Mouse (Mus musculus): ENCODE results near the gene Crim1.

DNA sequence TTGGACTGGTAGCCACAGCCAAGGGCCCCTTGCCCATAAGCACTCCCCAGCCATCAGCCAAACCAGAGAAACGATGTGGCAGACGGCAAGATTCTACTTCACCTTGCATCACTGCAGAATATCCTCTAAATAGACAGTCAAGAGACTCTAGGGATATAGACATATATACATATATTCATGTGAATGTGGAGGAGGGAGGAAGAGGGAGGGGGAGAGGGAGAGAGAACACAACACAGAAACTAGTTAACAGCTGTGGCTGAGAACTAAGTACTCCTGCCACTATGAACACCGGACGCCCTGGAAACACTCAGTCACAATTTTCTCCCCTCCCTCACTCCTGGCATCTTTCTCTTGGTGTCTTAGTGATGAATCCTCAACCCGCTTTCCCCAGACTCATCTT lies 189.5 kb downstream of the Crim1 start:
- TF ChIP-seq CTCF (IDR thresholded peaks at IDR 0.05; ENCODE audit: control insufficient read depth, insufficient read depth, insufficient read length), result no peak
- no peak for TF ChIP-seq CEBPB (IDR thresholded peaks at IDR 0.05; ENCODE audit: low read depth)

Measured in C2C12 (cell line).